Mouse (Mus musculus) left cerebral cortex, adult 18-20 months (tissue): ENCODE results near the gene Scaf8. TPM values are rescaled to one million over a fixed set of nuclear protein-coding genes. Genes with fewer than 3 reads are reported as not detected.
"Not testable (repeated sequence)": the region's sequence is repeated elsewhere in the genome, so short reads cannot be mapped to it uniquely, and the experiment has no call there.

Experiments used
- DNase-seq, 2 experiments: peaks; one replicate each; pipeline ENCODE4 v3.0.0; 2021 to 2022; ENCODE audit warnings: low spot score in 2 of 2, mixed read lengths in 1 of 2
- long read RNA-seq, 2 experiments: library from polyadenylated mRNA; stranded (forward); transcript quantifications; one replicate each; pipeline ENCODE4 v2.0.0; 2021
- total RNA-seq, 2 experiments: library from RNA; stranded (reverse); gene quantifications; 2 replicates each; pipeline ENCODE4 v1.2.3; 2021

Gene Scaf8
- total RNA-seq, result 10 to 100 TPM; 54.9 to 57.5 TPM
- long read RNA-seq, experiment 1, full-length matches to known transcripts, result 5 of 26 reads
- long read RNA-seq, experiment 1, partial matches to known transcripts, result 10 of 26 reads
- long read RNA-seq, experiment 1, other reads (novel, unspliced or antisense), result 11 of 26 reads
- long read RNA-seq, experiment 2, full-length matches to known transcripts, result 3 of 23 reads
- long read RNA-seq, experiment 2, partial matches to known transcripts, result 12 of 23 reads
- long read RNA-seq, experiment 2, other reads (novel, unspliced or antisense), result 8 of 23 reads

- peak; percentile 91 to 96 for DNase-seq
These were observed at the start of gene Scaf8 for GRCm38 (mm10) chr17:3114720-3115379. TSS of gene Scaf8 (plus strand) at chr17:3114972.

DNA sequence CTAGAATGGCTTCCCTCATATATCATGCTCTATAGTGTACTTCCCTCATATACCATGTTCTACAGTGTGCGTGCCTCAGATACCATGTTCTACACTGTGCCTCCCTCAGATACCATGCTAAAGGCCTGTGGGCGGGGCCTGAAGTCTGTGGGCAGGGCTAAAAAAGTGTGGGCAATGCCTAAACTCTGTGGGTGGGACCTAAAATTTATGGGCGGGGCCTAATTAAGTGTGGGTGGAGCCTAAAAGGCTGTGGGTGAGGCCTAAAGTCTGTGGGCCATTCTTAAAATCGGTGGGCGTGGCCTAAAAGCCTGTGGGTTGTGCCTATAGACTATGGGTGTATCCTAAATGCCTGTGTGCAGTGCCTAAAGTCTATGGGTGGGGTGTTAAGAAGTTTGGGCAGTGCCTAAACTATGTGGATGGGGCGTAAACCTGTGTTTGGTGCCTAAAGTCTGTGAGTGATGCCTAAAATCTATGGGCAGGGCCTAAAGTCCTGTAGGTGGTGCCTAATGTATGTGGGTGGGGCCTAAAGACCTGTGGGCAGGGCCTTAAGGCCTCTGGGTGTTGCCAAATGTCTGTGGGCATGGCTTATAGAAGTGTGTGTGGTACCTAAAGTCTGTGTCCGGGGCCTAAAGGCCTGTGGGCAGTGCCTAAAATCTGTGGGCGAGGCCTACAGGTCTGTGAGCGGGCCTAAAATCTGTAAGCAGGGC lies 39.5 kb upstream of the Scaf8 start:
- no peak for DNase-seq

DNA sequence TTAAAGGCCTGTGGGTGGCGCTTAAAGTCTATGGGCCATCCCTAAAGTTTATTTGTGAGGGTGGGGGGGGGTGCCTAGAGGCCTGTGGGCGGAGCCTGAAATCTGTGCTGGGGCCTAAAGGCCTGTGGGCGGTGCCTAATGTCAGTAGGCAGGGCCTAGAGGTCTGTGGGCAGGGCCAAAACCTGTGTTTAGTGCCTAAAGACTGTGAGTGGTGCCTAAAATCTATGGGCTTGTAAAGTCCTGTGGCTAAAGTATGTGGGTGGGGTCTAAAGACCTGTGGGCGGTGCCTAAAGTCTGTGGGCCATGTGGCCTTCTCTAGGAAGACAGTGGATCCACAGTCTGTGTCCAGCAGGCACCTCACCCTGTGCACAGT lies 38.9 kb upstream of the Scaf8 start:
- DNase-seq, result no peak

- DNase-seq, result not testable (repeated sequence)
These were observed 36.8 kb upstream of the Scaf8 start for GRCm38 (mm10) chr17:3077936-3078335.

DNA sequence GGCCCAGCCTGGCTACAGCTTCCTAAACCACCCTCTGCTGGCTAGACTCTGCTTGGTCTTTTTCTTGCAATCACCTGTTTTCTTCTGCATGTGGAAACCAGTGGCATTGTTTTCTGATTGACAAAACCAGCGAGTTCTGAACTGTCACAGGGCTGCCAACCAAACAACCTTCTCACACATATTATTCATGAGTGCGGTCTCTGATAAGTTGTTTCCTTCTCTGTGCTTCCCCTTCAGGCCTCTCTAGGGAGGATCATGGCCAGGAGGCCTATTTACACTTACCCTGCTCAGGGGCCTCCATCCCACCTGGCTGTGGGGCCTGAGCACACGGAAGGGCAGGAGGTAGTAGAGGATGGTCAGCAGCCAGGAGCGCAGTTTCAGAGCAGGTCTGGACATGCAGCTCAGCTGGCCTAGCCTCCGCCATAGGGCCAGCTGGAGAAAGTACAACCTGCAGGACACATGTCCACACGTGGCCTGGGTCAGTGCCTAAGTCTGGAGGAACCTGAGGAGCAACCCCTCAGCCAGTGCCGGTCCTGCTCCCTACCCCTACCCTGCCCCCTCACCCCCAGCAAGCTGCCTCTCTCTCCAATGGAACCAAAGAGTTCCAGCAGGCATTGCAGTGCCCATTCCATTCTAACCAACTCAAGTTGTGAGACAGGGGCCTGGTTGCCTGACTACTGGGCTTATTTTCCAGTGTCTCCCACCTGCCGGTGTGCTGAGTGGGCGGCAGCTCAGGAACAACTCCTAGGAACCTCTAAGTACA lies 34.0 kb upstream of the Scaf8 start:
- not testable (repeated sequence) for DNase-seq

DNA sequence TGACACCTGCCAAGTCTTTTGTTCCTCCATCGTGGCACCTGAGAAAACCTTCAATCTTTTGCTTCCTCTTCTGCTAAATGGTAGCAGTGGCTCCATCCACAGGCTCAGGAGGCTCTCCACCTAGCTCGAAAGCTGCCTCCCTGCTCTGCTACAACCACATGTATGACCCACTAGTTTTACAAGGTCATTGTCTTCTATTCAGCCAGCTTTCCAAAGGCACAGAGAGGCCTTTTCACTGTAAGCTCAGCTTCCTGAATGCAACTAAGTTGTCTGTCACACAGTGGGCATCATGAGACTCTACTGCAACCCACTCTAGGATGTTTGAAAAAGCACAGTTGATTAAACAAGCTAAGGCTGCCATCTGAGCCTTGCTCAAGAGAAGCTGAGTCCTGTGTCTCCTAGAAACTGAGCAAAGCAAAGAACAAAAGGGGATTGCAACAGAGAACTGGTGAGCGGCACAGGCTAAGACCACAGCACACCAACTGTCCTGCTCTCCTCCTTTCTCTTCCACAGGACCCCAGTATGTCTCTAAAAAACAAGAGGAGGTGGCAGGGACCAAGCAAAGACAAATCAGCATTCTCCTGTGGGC lies 33.2 kb upstream of the Scaf8 start:
- DNase-seq, result peak; percentile 71 to 96

DNA sequence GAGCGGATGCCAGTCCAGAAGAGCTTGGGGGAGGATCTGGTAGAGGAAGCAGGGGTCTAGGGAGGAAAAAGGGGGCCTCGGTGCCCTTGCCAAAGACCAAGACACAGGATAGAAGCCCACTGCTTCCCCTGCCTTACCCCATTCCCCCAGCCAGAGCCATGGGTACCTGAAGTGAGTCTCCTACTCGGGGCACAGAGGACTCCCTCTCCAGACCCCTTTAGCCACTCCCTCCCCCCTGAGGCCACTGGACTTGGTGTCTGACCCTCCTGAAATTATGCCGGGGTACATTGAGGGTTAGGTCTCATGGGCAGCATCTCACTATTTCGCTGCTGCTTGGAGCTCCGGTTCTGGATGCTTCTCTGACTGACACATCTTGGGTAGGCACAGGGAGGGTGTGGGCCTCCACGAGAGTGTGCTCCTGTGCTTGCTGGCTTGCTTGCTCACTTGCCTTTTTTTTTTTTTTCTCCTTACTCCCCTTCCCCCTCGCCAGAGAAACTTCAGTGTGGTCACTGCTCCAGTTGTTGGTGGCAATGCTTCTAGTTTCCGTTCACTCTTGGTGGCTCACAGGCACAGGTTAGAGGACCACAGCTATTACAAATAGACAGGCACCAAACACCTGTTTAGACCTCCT lies 32.5 kb upstream of the Scaf8 start:
- peak; percentile 41 to 68 for DNase-seq

- peak; percentile 47 to 49 for DNase-seq
These were observed 31.7 kb upstream of the Scaf8 start for GRCm38 (mm10) chr17:3082756-3083749.

GRCm38 (mm10) chr17:3083886-3084550 lies 30.8 kb upstream of the Scaf8 start:
- DNase-seq, result peak; percentile 92

DNA sequence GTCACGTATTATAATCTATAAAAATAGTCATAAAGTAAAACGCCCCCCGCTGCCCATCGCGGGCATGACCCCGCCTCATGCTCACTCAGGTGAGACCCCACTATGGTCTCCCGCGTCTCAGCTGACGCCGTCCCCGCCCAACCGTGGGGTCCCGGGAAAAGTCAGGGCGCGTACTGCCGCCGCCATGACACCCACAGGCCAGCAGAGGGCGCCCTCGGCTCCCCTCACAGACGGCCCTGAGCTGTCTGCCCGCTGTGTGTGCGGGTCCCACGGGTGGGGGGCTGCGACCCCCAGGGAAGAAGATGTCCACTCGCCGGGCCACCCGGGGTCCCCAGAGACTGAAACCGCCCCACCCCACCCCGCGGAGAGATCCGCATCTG lies 30.2 kb upstream of the Scaf8 start:
- peak; percentile 75 to 78 for DNase-seq

DNA sequence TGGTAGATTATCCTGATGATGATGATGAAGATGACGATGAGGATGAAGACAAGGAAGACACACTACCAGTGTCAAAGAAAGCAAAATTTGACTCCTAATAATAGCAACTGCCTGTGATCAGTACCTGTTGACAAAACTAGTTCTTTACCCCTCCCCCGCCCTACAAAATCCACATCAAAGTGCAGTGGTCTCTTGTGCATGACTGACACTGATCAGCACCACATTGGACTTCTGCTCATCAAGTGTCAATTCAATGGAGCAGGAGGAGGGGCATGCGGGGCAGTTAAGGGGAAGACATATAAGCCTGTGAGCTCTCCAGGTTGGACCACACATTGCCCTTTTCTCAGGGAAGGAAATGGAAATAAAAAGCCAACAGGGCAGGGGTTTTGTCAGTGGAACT lies 29.6 kb upstream of the Scaf8 start:
- DNase-seq, result no peak

GRCm38 (mm10) chr17:3092682-3093081 lies 22.1 kb upstream of the Scaf8 start:
- no peak for DNase-seq

GRCm38 (mm10) chr17:3099273-3099672 lies 15.5 kb upstream of the Scaf8 start:
- DNase-seq, result not testable (repeated sequence)

DNA sequence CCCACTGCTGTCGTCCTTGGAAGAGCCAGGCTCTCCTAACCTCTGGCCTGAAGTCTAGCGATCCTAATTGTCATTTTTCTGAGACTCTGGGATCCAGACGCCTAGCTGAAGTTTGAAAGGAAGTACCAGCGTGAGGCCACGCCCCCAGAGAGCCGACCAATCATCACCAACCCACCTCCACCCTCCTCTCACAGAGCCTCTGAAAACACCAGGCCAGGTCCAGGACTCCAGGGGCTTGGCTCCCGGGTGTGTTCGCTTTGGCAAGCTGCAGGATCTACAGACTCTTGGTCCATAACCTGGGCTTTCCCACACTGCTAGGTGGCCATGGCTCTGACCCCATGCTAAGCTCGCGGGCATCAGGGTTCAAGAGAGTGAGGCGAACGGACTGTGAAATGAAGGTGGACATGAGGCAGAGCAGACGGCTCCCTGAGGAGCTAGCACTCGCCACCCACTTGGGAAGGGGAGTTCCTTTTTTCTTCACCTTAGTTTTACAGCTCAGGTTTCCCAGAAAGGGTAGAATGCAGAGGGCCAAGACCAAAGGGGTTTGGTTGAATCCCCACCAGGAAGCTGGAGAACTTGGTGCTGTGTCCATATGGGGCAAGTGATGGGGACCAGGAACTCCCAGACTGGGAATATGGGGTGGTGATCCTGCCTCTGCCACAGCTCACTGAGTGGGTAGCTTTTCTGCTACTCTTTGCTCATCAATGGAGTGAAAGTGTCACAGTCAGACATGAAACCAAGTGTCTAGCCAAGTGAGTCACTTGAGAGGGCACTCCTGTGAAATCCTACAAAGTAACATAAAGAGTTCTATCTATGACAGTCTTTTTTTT lies 12.2 kb upstream of the Scaf8 start:
- DNase-seq, result peak in 1 of 2 experiments; percentile 35

DNA sequence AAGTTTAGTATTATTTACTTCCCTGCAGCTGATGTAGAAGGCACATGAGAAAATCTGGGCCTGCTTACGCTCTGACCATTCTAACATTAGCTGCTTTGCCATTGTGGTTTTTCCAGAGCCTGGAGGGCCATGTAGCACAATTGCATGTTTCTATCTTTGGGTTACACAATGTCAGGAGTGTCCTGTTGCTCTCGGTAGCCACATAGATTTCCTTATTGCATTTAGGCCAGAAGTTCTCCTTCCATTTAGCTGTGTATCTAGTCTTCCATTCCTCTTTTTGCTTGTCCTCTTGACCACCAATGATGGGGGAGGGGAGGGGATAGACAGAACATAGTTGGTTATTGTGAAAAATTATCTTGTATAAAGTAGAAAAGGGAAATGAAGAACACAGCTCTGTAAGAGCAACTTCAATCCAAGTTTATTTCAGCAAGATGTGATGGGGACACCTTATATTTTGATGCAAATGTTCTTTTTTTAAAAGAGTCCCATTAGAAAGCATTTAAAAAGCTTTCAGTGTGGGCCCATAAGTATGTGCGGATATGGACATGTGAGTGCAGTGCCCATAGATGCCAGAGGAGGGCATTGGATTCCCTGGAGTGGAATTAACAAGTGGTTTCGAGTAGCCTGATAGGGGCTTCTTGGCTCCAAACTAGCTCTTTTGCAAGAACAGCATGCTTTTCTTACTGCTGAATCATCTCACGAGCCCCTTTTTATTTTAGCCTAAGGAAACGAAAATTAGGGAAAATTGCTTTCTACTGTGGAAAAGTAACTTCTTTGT lies 10.4 kb upstream of the Scaf8 start:
- DNase-seq, result no peak

GRCm38 (mm10) chr17:3105022-3105421 lies 9.8 kb upstream of the Scaf8 start:
- no peak for DNase-seq

- DNase-seq, result no peak
These were observed 925 bp upstream of the Scaf8 start for GRCm38 (mm10) chr17:3113737-3114357.
